Mouse (Mus musculus): ENCODE measurements around the gene Dnal1.

DNA sequence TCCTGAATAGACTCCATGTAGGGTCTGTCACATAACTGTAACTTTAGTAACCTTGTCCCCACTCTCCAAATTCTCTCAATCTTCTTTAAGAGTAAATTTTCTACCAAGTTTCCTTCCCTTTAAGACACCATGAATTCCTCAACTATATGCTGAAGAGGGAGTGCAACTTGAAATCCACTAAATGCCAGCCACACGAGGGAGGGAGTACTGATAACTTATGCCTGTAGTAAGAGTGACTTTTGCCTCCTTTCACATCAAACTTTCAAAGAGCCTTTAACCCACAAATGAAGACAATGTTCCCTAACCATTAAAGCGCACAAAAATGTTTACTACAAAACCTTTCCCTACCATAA lies 12.7 kb upstream of the Dnal1 start:
- no peak for TF ChIP-seq POLR2A (IDR thresholded peaks at IDR 0.05; ENCODE audit: borderline replicate concordance, extremely low read depth, low read depth, low read length)
- no peak for TF ChIP-seq CTCF (IDR thresholded peaks at IDR 0.05; ENCODE audit: insufficient read depth, low read length)

Measured in lung, adult 2 months (tissue).